Mouse (Mus musculus) small intestine, adult 2 months (tissue): ENCODE measurements around the gene Muc1. TPM values are rescaled to one million over a fixed set of nuclear protein-coding genes. Genes with fewer than 3 reads are reported as not detected.
A peak's percentile ranks its signal among the peaks of the same experiment; 100 is the strongest.

ENCODE experiments used
- H3K27ac ChIP-seq: fragments of 200-500 bp; 2 replicates; pipeline ENCODE4 v1.5.1; 2012; ENCODE audit warnings: low read depth, low read length, control low read depth, inconsistent platforms; ENCODE audit not compliant: insufficient read depth
- H3K27me3 ChIP-seq: fragments of 200-500 bp; 2 replicates; pipeline ENCODE4 v1.6.1; 2012; ENCODE audit warnings: mild to moderate bottlenecking, moderate library complexity, low read length, inconsistent platforms; ENCODE audit not compliant: control insufficient read depth, insufficient read depth
- H3K36me3 ChIP-seq: fragments of 200-500 bp; 2 replicates; pipeline ENCODE4 v1.6.1; 2012; ENCODE audit warnings: mild to moderate bottlenecking, low read length, control low read depth, inconsistent platforms; ENCODE audit not compliant: control insufficient read depth, insufficient read depth
- H3K4me1 ChIP-seq: fragments of 200-500 bp; 2 replicates; pipeline ENCODE4 v1.6.1; 2012; ENCODE audit warnings: low read length, inconsistent platforms, mixed read lengths; ENCODE audit not compliant: control insufficient read depth, insufficient read depth, insufficient read length
- H3K4me3 ChIP-seq: fragments of 200-500 bp; 2 replicates; pipeline ENCODE4 v1.5.1; 2012; ENCODE audit warnings: low read depth, mild to moderate bottlenecking, control low read depth, inconsistent platforms, low read length, moderate library complexity
- CTCF ChIP-seq: fragments of 200-500 bp; IDR thresholded peaks from 2 replicates; pipeline ENCODE4 v1.5.1; 2012; ENCODE audit warnings: low read depth, mild to moderate bottlenecking, control low read depth, inconsistent platforms, low read length, moderate library complexity, mixed read lengths; ENCODE audit not compliant: insufficient replicate concordance, insufficient read length; ENCODE audit errors: extremely low read depth
- POLR2A ChIP-seq: fragments of 200-500 bp; IDR thresholded peaks from 2 replicates; pipeline ENCODE4 v1.6.1; 2012; ENCODE audit warnings: low read depth, mild to moderate bottlenecking, control low read depth, inconsistent platforms, low read length, moderate library complexity
- whole genome bisulfite sequencing: fragments of 180-500 bp; shearing (Covaris S2); methylation state at CpG from one replicate; pipeline ENCODE4 v1.1.7; 2018; 5-methylcytosine and 5-hydroxymethylcytosine counted together
- polyA plus RNA-seq: library from polyadenylated mRNA; depleted of rRNA; stranded (reverse); fragments of >200 nt; gene quantifications from 2 replicates; pipeline ENCODE4 v1.2.3, GENCODE M21; 2012; rRNA removed

Muc1 gene
- polyA plus RNA-seq, 1 experiment, result 0.76 TPM

GRCm38 (mm10) chr3:89279153-89279890, 50.5 kb downstream of the Muc1 start:
- H3K4me1 ChIP-seq, result peaks cover 17% of the 10 kb centered on the region
- H3K4me3 ChIP-seq, result peak overlapping the region; percentile 85
- WGBS, result 2% methylated on average over 35 of the region's 35 CpGs
- peak overlapping the region; percentile 95 for H3K27ac ChIP-seq
- peak; percentile 99 for TF ChIP-seq POLR2A
- no peak for TF ChIP-seq CTCF
- H3K27me3 ChIP-seq, result no peaks in the 10 kb centered on the region
- H3K36me3 ChIP-seq, result peaks cover 15% of the 10 kb centered on the region

- TF ChIP-seq CTCF (no peak), POLR2A (no peak)
- Histone ChIP-seq H3K4me3 (peak overlapping the region; percentile 85), H3K27me3 (no peaks in the 10 kb centered on the region), H3K36me3 (peaks cover 11% of the 10 kb centered on the region), H3K4me1 (peaks cover 19% of the 10 kb centered on the region), H3K27ac (peak overlapping the region; percentile 99)
- under 1% methylated on average over 29 of the region's 29 CpGs for WGBS
These were observed 51.3 kb downstream of the Muc1 start for GRCm38 (mm10) chr3:89280050-89280605.

GRCm38 (mm10) chr3:89280606-89281511, 52.0 kb downstream of the Muc1 start, which contains the start of gene Efna1:
Efna1 (minus strand) TSS chr3:89281142.
- TF ChIP-seq POLR2A, result 0 out of 2 replicates have a peak, but pooled peaks have one; percentile 9
- TF ChIP-seq CTCF, result 0 out of 2 replicates have a peak, but pooled peaks have one; percentile 14
- peaks cover 24% of the 10 kb centered on the region for H3K4me1 ChIP-seq
- peak within 1 kb of the TSS; percentile 99 for H3K27ac ChIP-seq
- H3K27me3 ChIP-seq, result no peaks in the 10 kb centered on the region
- 1% methylated on average over 52 of the region's 52 CpGs for WGBS
- peaks cover 4% of the 10 kb centered on the region for H3K36me3 ChIP-seq
- H3K4me3 ChIP-seq, result peak within 1 kb of the TSS; percentile 85

- Histone ChIP-seq H3K4me3 (peak overlapping the region; percentile 85; the same call in 1 of the 2 replicates), H3K27me3 (no peaks in the 10 kb centered on the region)
- 10% methylated on average over 20 of the region's 20 CpGs for WGBS
These were observed 52.9 kb downstream of the Muc1 start for GRCm38 (mm10) chr3:89281579-89282290.

GRCm38 (mm10) chr3:89282291-89282643, 53.4 kb downstream of the Muc1 start:
- no peaks in the 10 kb centered on the region for H3K27me3 ChIP-seq
- 22% methylated on average over 4 of the region's 4 CpGs for WGBS
- H3K4me3 ChIP-seq, result no peak overlapping the region
- no peak for TF ChIP-seq POLR2A
- no peak for TF ChIP-seq CTCF
- no peaks in the 10 kb centered on the region for H3K36me3 ChIP-seq
- H3K4me1 ChIP-seq, result peaks cover 16% of the 10 kb centered on the region
- no peak overlapping the region for H3K27ac ChIP-seq

More at GRCm38 (mm10) chr3:89281579-89282290, 52.9 kb downstream of the Muc1 start:
- peak overlapping the region; percentile 99 for H3K27ac ChIP-seq
- peaks cover 19% of the 10 kb centered on the region for H3K4me1 ChIP-seq
- no peaks in the 10 kb centered on the region for H3K36me3 ChIP-seq
- peak; percentile 96 for TF ChIP-seq CTCF
- no peak for TF ChIP-seq POLR2A

Other genes with a start within 250 kb of the Muc1 start
- 26.9 and 45.2 TPM in 2 replicates for gene Rusc1, start 135.7 kb upstream of the Muc1 start, polyA plus RNA-seq
- not detected in 2 replicates for gene Gm43738, start 128.0 kb upstream of the Muc1 start, polyA plus RNA-seq
- 47.8 and 81.3 TPM in 2 replicates for gene Fdps, start 127.1 kb upstream of the Muc1 start, polyA plus RNA-seq
- gene Pklr, start 92.9 kb upstream of the Muc1 start, polyA plus RNA-seq, result 264 and 580 TPM in 2 replicates
- gene Hcn3, start 68.9 kb upstream of the Muc1 start, polyA plus RNA-seq, result 0.30 and 1.3 TPM in 2 replicates
- 20.6 and 27.7 TPM in 2 replicates for gene Clk2, start 64.3 kb upstream of the Muc1 start, polyA plus RNA-seq
- gene Scamp3, start 51.6 kb upstream of the Muc1 start, polyA plus RNA-seq, result 57.0 and 96.1 TPM in 2 replicates
- 14.0 and 19.4 TPM in 2 replicates for gene Fam189b, start 45.9 kb upstream of the Muc1 start, polyA plus RNA-seq
- 37.1 and 70.6 TPM in 2 replicates for gene Gba, start 26.1 kb upstream of the Muc1 start, polyA plus RNA-seq
- 10.5 and 16.0 TPM in 2 replicates for gene Thbs3, start 13.9 kb upstream of the Muc1 start, polyA plus RNA-seq
- gene Mtx1, start 2.0 kb upstream of the Muc1 start, polyA plus RNA-seq, result 92.5 and 181 TPM in 2 replicates
- gene Krtcap2, start 16.9 kb downstream of the Muc1 start, polyA plus RNA-seq, result 120 and 182 TPM in 2 replicates
- 4.3 and 8.7 TPM in 2 replicates for gene Trim46, start 17.3 kb downstream of the Muc1 start, polyA plus RNA-seq
- 357 and 440 TPM in 2 replicates for gene Dpm3, start 30.3 kb downstream of the Muc1 start, polyA plus RNA-seq
- gene Slc50a1, start 41.5 kb downstream of the Muc1 start, polyA plus RNA-seq, result 81.6 and 97.3 TPM in 2 replicates
- gene Efna1, start 52.1 kb downstream of the Muc1 start, polyA plus RNA-seq, result 46.1 and 122 TPM in 2 replicates
- 3.9 and 7.0 TPM in 2 replicates for gene Efna3, start 93.9 kb downstream of the Muc1 start, polyA plus RNA-seq
- 11.6 and 20.0 TPM in 2 replicates for gene Efna4, start 109.0 kb downstream of the Muc1 start, polyA plus RNA-seq
- 48.9 and 70.7 TPM in 2 replicates for gene Adam15, start 120.9 kb downstream of the Muc1 start, polyA plus RNA-seq
- 0.93 and 1.2 TPM in 2 replicates for gene Dcst2, start 132.9 kb downstream of the Muc1 start, polyA plus RNA-seq
- 2.0 and 9.1 TPM in 2 replicates for gene Dcst1, start 136.2 kb downstream of the Muc1 start, polyA plus RNA-seq
- 97.8 and 262 TPM in 2 replicates for gene Zbtb7b, start 165.7 kb downstream of the Muc1 start, polyA plus RNA-seq
- 0.85 TPM in 1 of 2 replicates, not detected in the other for gene Lenep, start 173.7 kb downstream of the Muc1 start, polyA plus RNA-seq
- 22.1 and 36.1 TPM in 2 replicates for gene Flad1, start 182.8 kb downstream of the Muc1 start, polyA plus RNA-seq
- 6.2 and 13.7 TPM in 2 replicates for gene Cks1b, start 189.3 kb downstream of the Muc1 start, polyA plus RNA-seq
- 33.6 and 63.5 TPM in 2 replicates for gene Shc1, start 189.4 kb downstream of the Muc1 start, polyA plus RNA-seq
- gene Pygo2, start 201.2 kb downstream of the Muc1 start, polyA plus RNA-seq, result 61.7 and 87.5 TPM in 2 replicates
- 26.8 and 36.5 TPM in 2 replicates for gene Pbxip1, start 207.6 kb downstream of the Muc1 start, polyA plus RNA-seq
- gene Pmvk, start 225.5 kb downstream of the Muc1 start, polyA plus RNA-seq, result 9.0 and 18.3 TPM in 2 replicates